Mouse (Mus musculus) megakaryocyte, embryonic 14.5 days (primary cell): Measurements from ENCODE around the gene Nsun2. TPM values are rescaled to one million over a fixed set of nuclear protein-coding genes. Genes with fewer than 3 reads are reported as not detected.
"Not testable (repeated sequence)": the region's sequence is repeated elsewhere in the genome, so short reads cannot be mapped to it uniquely, and the experiment has no call there.

ENCODE experiments used
- H3K27me3 ChIP-seq: replicated peaks from 2 replicates; pipeline ENCODE3; 2012; ENCODE audit warnings: inconsistent platforms
- H3K36me3 ChIP-seq: replicated peaks from 2 replicates; pipeline ENCODE3; 2012; ENCODE audit warnings: low read length, inconsistent platforms, mixed read lengths
- H3K4me1 ChIP-seq: 2 replicates; pipeline ENCODE4 v1.6.1; 2012; ENCODE audit warnings: inconsistent platforms
- H3K4me3 ChIP-seq: replicated peaks from 2 replicates; pipeline ENCODE3; 2012; ENCODE audit warnings: moderate library complexity, mild to moderate bottlenecking, inconsistent platforms
- H3K9me3 ChIP-seq: 2 replicates; pipeline ENCODE4 v1.6.1; 2012; ENCODE audit warnings: inconsistent platforms
- FLI1 ChIP-seq: IDR thresholded peaks from 2 replicates; pipeline ENCODE4 v1.6.1; 2012; ENCODE audit warnings: low read length, inconsistent platforms, mixed read lengths
- GATA1 ChIP-seq: IDR thresholded peaks from 3 replicates; pipeline ENCODE4 v1.6.1; 2012; ENCODE audit warnings: mixed read lengths, low read length, inconsistent platforms, borderline replicate concordance
- polyA plus RNA-seq: library from polyadenylated mRNA; stranded (reverse); fragments of >175 nt; gene quantifications from 2 replicates; pipeline ENCODE4 v1.2.3, GENCODE M21; 2012; ENCODE audit warnings: low replicate concordance; ENCODE audit not compliant: insufficient read depth

Gene Nsun2
- polyA plus RNA-seq, 1 experiment, result 18.8 TPM

GRCm38 (mm10) chr13:69624510-69624909 is 91.0 kb downstream of the Nsun2 start:
- Histone ChIP-seq H3K9me3 (no peaks in the 10 kb centered on the region), H3K27me3 (no peaks in the 10 kb centered on the region), H3K4me3 (no peak overlapping the region), H3K36me3 (peaks cover 98% of the 10 kb centered on the region), H3K4me1 (no peaks in the 10 kb centered on the region)
- TF ChIP-seq GATA1 (no peak), FLI1 (no peak)

- Histone ChIP-seq H3K36me3 (peaks cover 99% of the 10 kb centered on the region), H3K4me3 (no peak overlapping the region), H3K27me3 (no peaks in the 10 kb centered on the region), H3K9me3 (no peaks in the 10 kb centered on the region), H3K4me1 (no peaks in the 10 kb centered on the region)
- no peak for TF ChIP-seq GATA1
- TF ChIP-seq FLI1, result no peak
These were observed 94.4 kb downstream of the Nsun2 start for GRCm38 (mm10) chr13:69627941-69628340.

- Histone ChIP-seq H3K9me3 (no peaks in the 10 kb centered on the region), H3K27me3 (no peaks in the 10 kb centered on the region), H3K36me3 (peaks cover 99% of the 10 kb centered on the region), H3K4me1 (no peaks in the 10 kb centered on the region), H3K4me3 (no peak overlapping the region)
- no peak for TF ChIP-seq GATA1
- TF ChIP-seq FLI1, result no peak
These were observed 97.0 kb downstream of the Nsun2 start for GRCm38 (mm10) chr13:69630576-69630975.

GRCm38 (mm10) chr13:69631111-69631510 is 97.6 kb downstream of the Nsun2 start:
- no peaks in the 10 kb centered on the region for H3K9me3 ChIP-seq
- peaks cover 99% of the 10 kb centered on the region for H3K36me3 ChIP-seq
- no peaks in the 10 kb centered on the region for H3K27me3 ChIP-seq
- H3K4me3 ChIP-seq, result no peak overlapping the region
- TF ChIP-seq FLI1, result no peak
- no peak for TF ChIP-seq GATA1
- H3K4me1 ChIP-seq, result no peaks in the 10 kb centered on the region

GRCm38 (mm10) chr13:69631659-69632058 is 98.1 kb downstream of the Nsun2 start:
- Histone ChIP-seq H3K27me3 (no peaks in the 10 kb centered on the region), H3K4me3 (no peak overlapping the region), H3K9me3 (no peaks in the 10 kb centered on the region), H3K4me1 (no peaks in the 10 kb centered on the region), H3K36me3 (peaks cover 99% of the 10 kb centered on the region)
- TF ChIP-seq FLI1 (no peak), GATA1 (no peak)

- Histone ChIP-seq H3K4me1 (peaks cover 11% of the 10 kb centered on the region), H3K4me3 (no peak overlapping the region), H3K27me3 (no peaks in the 10 kb centered on the region), H3K9me3 (no peaks in the 10 kb centered on the region), H3K36me3 (peaks cover 98% of the 10 kb centered on the region)
- no peak for TF ChIP-seq GATA1
- no peak for TF ChIP-seq FLI1
These were observed 100.0 kb downstream of the Nsun2 start for GRCm38 (mm10) chr13:69633551-69633950.

- Histone ChIP-seq H3K9me3 (no peaks in the 10 kb centered on the region), H3K4me3 (no peak overlapping the region), H3K4me1 (peaks cover 11% of the 10 kb centered on the region), H3K27me3 (no peaks in the 10 kb centered on the region), H3K36me3 (peaks cover 98% of the 10 kb centered on the region)
- no peak for TF ChIP-seq GATA1
- no peak for TF ChIP-seq FLI1
These were observed 100.4 kb downstream of the Nsun2 start for GRCm38 (mm10) chr13:69633988-69634387.

GRCm38 (mm10) chr13:69635836-69636235 is 102.3 kb downstream of the Nsun2 start:
- H3K27me3 ChIP-seq, H3K9me3 ChIP-seq, H3K4me3 ChIP-seq: not testable (repeated sequence)
- Histone ChIP-seq H3K4me1 (peaks cover 11% of the 10 kb centered on the region), H3K36me3 (peaks cover 96% of the 10 kb centered on the region)

- Histone ChIP-seq H3K9me3 (no peaks in the 10 kb centered on the region), H3K4me3 (no peak overlapping the region), H3K27me3 (no peaks in the 10 kb centered on the region), H3K36me3 (peaks cover 91% of the 10 kb centered on the region), H3K4me1 (peaks cover 11% of the 10 kb centered on the region)
- TF ChIP-seq FLI1 (no peak), GATA1 (no peak)
These were observed 102.8 kb downstream of the Nsun2 start for GRCm38 (mm10) chr13:69636375-69636774.

GRCm38 (mm10) chr13:69636816-69637215 is 103.3 kb downstream of the Nsun2 start:
- Histone ChIP-seq H3K4me1 (peaks cover 11% of the 10 kb centered on the region), H3K4me3 (no peak overlapping the region), H3K27me3 (no peaks in the 10 kb centered on the region), H3K9me3 (no peaks in the 10 kb centered on the region), H3K36me3 (peaks cover 86% of the 10 kb centered on the region)
- TF ChIP-seq GATA1 (no peak), FLI1 (no peak)

- Histone ChIP-seq H3K9me3 (no peaks in the 10 kb centered on the region), H3K27me3 (no peaks in the 10 kb centered on the region), H3K4me1 (peaks cover 11% of the 10 kb centered on the region), H3K4me3 (no peak overlapping the region), H3K36me3 (peaks cover 78% of the 10 kb centered on the region)
- TF ChIP-seq FLI1 (no peak), GATA1 (no peak)
These were observed 104.1 kb downstream of the Nsun2 start for GRCm38 (mm10) chr13:69637657-69638056.
